Mouse (Mus musculus): Measurements from ENCODE around the gene Amotl2.
"Not testable (repeated sequence)": the region's sequence is repeated elsewhere in the genome, so short reads cannot be mapped to it uniquely, and the experiment has no call there.

Amotl2 gene

DNA sequence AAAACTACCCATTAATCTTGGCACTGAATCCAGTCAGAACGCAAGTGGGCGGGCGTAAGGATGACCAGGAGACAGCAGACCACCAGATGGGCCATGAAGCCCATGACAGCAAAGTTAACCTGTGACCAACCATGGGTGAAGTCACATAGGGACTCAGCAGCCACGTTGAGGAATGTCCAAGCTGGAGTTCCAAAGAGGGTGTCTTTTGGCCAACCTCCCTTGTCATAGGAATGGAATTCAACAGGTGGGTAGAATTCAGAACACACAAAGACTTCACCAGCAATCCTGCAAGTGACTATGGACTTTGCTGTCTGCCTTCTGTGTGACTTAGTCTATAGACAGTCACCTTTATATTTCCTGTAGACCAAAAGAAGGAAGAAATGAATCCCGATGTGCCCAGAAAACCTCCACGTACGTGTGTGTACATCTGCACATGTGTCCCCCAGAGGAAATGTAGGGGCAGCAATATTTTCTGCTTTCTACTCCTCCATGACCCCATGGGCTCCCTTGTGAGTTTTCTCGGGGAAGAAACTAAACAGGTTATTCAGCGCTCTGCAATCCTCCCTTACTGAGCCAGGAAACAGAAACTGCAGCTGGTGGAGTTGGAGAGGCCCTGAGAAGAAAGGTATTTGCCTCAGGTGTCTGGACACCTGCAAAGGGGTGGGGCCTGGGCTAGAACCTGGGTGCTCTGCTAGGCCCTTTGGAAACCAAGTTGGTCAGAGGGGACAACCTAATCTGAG is 17.7 kb downstream of the Amotl2 start:
- no peak for DNase-seq (ENCODE audit: extremely low spot score, low read depth, low spot score)

DNA sequence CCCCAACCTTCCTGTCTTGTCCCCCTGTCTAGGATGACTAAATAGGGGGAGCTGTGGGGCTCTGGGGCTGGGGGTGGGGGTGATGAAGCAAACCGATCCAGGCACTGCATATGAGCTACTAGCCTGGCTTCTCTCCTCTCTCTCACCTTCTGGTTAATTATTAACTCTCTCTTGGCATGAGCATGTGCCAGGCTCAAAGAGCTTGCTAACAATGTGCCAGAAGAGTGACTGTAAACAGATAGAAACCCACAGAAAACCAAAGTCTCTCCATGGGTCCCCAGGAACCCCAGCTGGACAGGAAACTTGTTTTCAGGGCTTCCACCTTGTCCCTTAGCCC is 18.2 kb downstream of the Amotl2 start:
- no peak for DNase-seq (ENCODE audit: extremely low spot score, low read depth, low spot score)

- no peak for DNase-seq (ENCODE audit: extremely low spot score, low read depth, low spot score)
Observed at GRCm38 (mm10) chr9:102735231-102735630, 18.8 kb downstream of the Amotl2 start.

DNA sequence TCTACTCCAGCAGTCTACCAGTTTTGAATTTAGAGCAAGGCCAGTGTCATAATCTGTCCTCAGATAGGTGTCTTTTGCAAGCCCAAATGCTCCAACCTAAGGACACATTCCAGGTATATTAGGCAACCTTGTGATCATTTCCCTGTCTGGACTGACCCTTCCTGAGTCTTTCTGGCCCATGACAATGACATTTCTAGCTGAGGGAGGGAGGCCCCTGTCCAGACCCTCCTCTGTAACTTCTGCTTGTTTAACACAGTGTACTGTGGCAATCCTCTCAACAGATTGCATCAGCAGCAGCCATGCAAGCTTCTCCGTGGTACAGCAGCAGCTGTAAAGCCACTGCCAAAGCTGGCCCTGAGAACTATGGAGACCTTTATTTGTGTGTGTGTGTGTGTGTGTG is 19.5 kb downstream of the Amotl2 start:
- no peak for DNase-seq (ENCODE audit: extremely low spot score, low read depth, low spot score)

GRCm38 (mm10) chr9:102737405-102737804 is 20.9 kb downstream of the Amotl2 start:
- DNase-seq (ENCODE audit: extremely low spot score, low read depth, low spot score) = no peak

DNA sequence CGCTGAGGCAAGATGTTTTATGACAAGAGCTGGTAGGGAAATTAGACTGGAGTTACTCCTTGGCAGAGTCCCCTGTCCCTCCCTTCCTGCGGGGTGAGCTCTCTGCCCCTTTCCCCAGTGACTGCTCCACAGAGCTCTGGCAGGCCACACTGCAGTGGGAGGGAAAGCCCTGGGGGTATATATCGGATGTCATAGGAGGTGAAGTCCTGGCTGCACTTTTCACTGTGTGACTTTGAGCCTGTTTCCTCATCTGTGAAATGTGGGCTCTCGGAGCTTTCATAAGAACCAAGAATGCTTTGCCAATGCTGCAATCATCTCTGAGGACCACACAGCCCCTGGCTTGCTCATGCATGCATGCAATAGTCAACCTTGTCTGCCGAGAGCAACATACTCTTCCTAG is 30.3 kb downstream of the Amotl2 start:
- DNase-seq (ENCODE audit: extremely low spot score, low read depth, low spot score) = no peak

DNA sequence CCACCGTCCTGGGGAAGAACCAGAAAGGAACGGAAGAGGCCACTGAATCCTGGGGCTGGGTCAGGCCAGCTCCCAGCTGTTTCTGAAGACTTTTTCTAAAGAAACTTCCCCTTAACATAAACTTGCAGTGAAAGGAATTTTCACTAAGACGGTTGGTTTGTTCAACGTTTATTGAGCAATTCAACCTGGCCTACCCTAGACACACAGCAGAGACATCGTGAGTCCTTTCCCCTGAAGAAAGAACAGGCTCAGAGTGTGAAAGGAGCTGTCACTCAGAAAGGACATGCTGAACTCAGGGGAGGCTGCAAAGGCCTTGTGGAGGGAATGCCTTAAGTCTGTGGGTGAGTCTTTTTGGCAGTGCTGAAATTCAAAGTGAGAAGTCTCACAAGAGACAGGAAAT is 31.4 kb downstream of the Amotl2 start:
- no peak for DNase-seq (ENCODE audit: extremely low spot score, low read depth, low spot score)

GRCm38 (mm10) chr9:102749216-102749615 is 32.7 kb downstream of the Amotl2 start:
- no peak for DNase-seq (ENCODE audit: extremely low spot score, low read depth, low spot score)

DNA sequence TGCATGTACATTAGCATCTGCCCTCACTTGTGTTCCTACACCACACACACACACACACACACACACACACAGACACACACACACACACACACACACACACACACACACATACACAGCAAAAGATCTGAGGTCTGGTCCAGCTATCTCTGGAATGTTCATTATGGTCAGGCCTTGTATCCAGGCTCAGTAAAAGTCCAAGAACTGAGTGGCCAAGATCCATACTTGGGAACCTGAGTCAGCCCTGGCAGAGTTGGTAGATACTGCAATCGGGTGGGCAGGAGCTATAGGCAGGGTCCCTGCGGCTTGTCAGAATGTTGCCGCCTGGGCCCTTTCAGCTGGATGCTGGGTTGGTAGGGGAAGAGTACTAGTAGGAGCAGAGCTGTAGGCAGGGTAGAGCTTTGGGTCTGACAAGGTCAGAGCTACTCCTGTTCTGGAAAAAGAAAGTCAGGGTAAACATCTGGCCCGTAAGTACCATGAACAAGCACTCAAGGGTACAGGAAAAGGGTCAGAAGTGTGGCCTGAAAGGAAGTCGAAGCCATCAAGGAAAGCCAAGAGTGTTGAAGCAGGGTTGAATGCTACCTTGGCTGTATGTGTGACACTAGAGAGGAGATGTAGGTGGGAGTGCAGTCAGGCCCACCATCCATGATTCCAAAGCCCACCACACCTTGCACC is 35.3 kb downstream of the Amotl2 start:
- DNase-seq (ENCODE audit: extremely low spot score, low read depth, low spot score) = no peak

GRCm38 (mm10) chr9:102753299-102753698 is 36.8 kb downstream of the Amotl2 start:
- DNase-seq (ENCODE audit: extremely low spot score, low read depth, low spot score) = no peak

DNA sequence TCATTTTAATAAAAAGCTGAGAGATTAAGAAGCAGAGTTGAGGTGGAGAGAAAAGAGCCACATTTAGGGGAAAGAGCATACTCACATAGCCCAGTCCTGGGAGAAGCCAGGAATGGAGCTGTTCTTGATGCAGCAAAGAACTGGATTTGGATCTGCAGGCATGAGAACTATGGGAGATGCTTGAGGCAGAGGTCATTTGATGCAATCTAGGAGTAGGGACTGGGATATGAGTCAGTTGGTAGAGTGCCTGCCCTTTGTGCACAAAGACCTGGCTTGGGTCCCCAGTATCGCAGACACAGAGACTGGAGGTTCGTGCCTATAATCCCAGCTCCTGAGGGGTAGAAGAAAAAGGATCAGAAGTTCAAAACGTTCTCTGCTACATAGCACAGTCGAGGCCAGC is 38.7 kb downstream of the Amotl2 start:
- DNase-seq (ENCODE audit: extremely low spot score, low read depth, low spot score) = no peak

DNA sequence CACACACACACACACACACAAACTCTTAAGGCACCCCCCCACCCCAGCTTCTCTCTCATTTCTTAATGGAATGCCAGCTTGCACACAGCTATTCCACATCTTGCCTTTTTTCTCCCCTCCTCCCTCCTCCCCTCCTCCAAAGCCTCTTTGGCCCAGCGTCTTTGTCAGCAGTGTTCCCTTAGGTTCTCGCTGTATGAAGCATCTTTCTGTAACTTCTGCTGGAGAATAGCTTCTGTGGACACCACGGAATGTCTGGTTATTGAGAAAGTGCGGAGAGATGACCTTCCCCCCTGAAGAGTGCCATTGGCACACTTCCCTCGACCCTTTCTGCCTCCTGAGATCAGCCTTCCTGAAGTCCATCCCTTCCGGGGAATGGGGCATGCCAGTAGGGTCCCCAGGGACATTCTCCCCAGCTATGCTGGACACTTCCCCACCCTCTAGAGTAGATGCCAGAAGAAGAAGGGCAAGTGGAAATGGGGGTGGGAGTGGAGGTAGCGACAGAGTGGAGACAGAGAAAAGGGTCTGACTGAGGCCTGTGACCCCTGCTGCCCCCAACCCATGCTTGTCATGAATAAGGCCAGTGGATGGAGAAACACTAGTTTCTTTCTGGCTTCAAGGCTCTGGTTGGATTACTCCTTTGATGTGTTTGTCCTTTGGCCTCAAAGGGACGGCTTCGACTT is 39.3 kb downstream of the Amotl2 start:
- no peak for DNase-seq (ENCODE audit: extremely low spot score, low read depth, low spot score)

GRCm38 (mm10) chr9:102756352-102756751 is 39.9 kb downstream of the Amotl2 start:
- no peak for DNase-seq (ENCODE audit: extremely low spot score, low read depth, low spot score)

GRCm38 (mm10) chr9:102758851-102759250 is 42.4 kb downstream of the Amotl2 start:
- DNase-seq (ENCODE audit: extremely low spot score, low read depth, low spot score) = no peak

GRCm38 (mm10) chr9:102759581-102760001 is 43.1 kb downstream of the Amotl2 start:
- no peak for DNase-seq (ENCODE audit: extremely low spot score, low read depth, low spot score)

- DNase-seq (ENCODE audit: extremely low spot score, low read depth, low spot score) = no peak
Observed at GRCm38 (mm10) chr9:102761599-102761998, 45.1 kb downstream of the Amotl2 start.

DNA sequence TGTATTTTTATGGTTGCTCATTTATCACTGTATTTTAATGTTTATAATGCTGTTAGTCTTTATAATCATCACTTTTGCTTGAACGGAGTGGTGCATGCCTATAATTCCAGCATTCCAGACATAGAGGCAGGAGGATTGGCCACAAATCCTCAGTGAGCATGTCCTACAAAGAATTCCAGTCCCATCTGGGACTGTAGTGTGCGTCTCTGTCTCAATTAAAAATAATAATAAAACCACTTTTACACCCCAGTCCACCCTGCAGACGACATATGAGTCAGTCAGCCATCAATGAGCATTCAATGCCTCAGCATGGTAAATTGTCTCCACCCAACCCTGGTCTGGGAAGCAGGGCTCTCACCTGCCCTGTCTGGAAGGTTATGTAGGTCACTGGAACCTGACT is 46.4 kb downstream of the Amotl2 start:
- DNase-seq (ENCODE audit: extremely low spot score, low read depth, low spot score) = no peak

- DNase-seq (ENCODE audit: extremely low spot score, low read depth, low spot score) = no peak
Observed at GRCm38 (mm10) chr9:102763520-102763919, 47.0 kb downstream of the Amotl2 start.

DNA sequence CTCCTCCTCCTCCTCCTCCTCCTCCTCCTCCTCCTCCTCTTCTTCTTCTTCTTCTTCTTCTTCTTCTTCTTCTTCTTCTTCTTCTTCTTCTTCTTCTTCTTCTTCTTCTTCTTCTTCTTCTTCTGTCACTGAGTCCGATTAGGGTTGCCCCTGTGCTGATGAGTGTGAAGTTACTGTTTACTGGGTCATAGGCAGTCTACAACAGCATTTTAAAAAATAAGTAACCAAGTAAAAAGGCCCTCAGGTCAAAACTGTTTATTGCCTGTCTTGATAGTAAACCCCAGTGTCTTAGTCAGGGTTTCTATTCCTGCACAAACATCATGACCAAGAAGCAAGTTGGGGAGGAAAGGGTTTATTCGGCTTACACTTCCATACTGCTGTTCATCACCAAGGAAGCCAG is 48.1 kb downstream of the Amotl2 start:
- not testable (repeated sequence) for DNase-seq (ENCODE audit: extremely low spot score, low read depth, low spot score)

- no peak for DNase-seq (ENCODE audit: extremely low spot score, low read depth, low spot score)
Observed at GRCm38 (mm10) chr9:102766741-102767140, 50.3 kb downstream of the Amotl2 start.

DNA sequence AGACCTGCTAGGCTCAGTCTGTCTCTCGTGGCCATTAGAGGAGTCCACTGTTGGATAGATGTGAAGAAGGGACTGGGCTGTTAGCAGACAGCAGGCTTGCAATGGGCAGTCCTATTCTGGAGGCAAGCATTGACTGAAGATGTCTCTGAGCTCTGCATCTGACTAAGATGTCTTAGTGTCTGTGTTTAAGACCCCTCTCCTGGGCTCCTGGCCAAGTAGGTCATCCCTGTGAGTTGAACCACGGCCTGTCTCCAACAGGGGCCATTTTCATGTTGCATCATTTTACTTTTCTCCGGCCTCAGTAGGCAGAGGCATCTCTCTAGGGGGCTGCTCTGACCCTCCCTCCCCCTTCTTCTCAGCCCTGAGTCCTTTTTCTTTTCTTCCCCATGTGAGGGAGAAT is 52.8 kb downstream of the Amotl2 start:
- DNase-seq (ENCODE audit: extremely low spot score, low read depth, low spot score) = no peak

DNA sequence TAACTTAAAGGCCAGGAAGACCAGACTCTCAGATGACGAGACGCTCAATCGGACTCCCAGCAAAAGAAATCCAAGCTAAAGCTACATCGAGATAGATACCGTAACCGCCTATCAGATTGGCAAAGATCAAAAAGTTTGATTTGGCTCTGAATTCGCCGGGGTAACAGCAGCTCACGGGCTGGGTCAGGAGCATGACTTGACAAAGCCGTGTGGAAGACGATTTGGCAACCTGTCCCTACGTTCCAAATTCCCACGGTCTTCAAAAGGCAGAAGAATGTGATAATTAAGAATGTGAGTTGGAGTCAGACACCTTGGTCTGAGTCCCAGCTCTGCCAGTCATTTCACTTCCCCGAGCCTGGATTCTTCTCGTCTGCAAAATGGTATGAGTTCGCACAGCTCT is 53.7 kb downstream of the Amotl2 start:
- no peak for DNase-seq (ENCODE audit: extremely low spot score, low read depth, low spot score)

Measured in hindlimb bud, embryonic 11.5 days (tissue).